Mouse (Mus musculus) T-helper 17 cell (primary cell): ENCODE measurements around the gene Ankmy1.

ENCODE experiments used
- in situ Hi-C, 2 experiments: fragments of 300-600 bp; cut with MboI, MseI; formaldehyde crosslinking; loops; 1 replicate in 1 of 2; 2 replicates in 1 of 2; pipeline ENCODE4 v1.15.1; 2025; ENCODE audit warnings: high pct_unique_total_duplicates in 2 of 2

The Ankmy1 gene

DNA sequence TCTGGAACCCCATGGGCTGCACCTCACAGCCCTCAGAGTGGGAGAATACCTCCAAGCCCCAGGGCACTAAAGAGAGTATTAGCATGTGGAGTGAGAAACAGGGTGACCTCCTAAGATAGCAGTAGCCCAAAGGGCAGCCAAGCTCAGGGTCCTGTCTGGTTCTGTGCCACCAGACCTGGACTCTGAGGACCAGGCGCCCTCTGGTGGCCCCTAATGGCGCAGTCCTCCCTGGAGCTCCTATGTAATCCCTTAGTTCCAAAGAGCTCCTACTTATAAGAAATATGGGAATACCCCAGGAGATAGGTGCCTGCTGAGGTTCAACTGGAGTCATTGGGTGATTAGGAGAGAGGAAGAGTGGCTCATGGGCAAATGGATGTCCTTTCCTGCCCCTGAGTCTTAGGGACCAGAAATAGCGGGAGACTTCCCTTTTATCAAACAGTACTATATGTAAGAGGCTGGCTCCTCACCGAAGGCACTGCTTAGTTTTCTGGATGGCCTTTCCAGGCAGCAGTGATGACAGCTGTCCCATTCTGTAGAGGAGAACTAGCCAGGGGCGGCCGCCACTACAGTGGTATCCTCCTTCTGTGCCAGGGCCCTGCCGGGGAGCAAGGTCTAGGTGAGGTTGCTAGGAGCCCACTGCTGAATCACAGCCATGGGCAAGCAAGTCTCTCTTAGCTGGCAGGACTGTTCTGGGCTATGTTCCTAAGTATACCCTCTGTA lies 68.6 kb downstream of the Ankmy1 start:
- in situ Hi-C loops = loop anchor here in 1 of 2 experiments (5.0 to 10.0 kb wide), 2 partner anchors 192 to 921 kb away; partner anchors contain the start of genes Atg4b, Cops9 and Thap4

DNA sequence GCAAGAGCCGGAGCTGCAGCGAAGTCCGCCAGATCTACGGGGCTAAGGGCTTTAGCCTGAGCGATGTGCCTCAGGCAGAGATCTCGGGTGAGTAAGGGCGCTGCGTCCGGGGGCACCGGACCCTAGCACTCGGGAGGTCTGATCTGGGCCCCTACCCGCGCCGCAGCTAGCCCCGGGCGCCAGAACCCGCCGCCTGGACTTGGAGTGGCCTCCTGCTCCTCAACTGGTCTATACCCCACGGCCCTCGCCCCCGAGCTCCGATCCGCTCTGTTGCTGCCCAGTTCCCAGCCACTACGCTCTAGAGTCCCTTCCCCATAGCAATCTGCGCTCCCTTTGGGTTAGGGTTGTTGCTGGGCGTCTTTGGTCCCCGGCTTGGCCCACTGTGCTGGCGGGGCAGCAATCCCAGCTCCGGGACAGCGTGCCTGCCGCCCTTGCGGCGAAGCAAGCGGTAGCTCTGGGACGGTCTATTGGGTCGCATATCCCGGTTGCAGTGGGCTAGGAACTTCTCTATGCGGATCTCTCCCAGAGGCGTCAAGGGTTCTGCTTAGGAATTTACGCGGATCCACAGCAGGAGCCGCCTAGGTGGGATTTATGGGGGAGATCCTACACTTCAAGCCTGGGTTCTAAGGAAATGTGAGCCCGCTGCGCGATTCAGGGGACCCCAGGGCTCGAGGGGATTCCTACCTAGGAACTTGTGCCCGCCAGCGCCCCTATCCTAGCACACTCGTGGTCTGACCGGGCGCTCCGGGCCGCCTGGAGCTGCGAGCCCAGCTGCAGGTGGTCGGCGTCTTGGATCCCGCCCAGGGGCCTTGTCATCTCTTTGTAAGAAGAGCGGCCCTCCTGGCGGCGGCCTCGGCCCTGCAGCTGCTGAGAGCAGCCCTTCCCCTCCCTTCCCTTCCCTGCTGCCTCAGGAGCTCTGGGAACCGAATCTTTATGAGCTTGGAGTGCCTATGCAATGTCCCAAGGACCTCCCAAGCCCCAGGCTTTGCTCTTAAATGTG lies 70.4 kb downstream of the Ankmy1 start:
- in situ Hi-C loops = loop anchor here in 1 of 2 experiments (5.0 to 10.0 kb wide), 2 partner anchors 190 to 922 kb away; partner anchors contain the start of genes Atg4b, Cops9 and Thap4

DNA sequence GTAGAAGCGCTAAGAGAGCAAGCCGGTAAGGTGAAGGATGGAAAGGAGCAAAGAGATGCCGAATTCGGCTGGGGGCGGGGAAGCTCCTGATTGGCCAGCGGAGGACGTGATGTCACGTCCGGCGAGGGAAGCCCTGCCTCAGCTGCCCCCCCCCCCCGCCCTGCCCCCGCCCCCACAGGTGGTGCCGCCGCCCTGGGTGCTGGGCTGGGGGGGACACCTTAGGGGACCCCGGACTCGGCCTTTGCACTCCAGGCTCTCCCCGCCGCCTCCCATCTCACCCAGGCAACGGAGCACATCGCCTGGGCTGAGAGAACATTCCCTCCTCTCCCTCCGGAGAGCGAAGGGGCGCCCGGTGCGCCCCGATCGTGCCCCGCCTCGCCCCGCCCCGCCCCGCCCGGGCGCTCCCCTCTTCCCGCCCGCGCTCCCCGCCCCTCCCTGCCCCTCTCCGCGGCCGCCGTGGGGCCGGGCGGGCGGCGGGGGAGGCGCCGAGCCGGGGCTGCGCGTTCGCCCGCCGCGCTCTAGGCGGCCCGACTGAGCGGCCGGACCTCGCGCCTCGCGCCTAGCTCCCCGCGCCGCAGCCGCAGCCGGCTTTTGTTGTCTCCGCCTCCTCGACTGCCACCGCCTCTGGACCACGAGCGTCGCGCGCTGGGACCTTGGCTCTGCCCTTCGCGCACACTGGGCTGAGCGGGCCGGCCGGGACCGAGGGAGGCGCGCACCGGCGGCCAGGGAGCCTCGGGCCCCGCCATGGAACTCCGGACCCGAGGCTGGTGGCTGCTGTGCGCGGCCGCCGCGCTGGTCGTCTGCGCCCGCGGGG lies 71.3 kb downstream of the Ankmy1 start, which contains the start of gene Gpc1:
TSS of gene Gpc1 (plus strand) at position 458 of the 814 bp plus-strand sequence.
- in situ Hi-C loops = loop anchor here in 1 of 2 experiments (5.0 to 10.0 kb wide), 2 partner anchors 189 to 923 kb away; partner anchors contain the start of genes Atg4b, Cops9 and Thap4

DNA sequence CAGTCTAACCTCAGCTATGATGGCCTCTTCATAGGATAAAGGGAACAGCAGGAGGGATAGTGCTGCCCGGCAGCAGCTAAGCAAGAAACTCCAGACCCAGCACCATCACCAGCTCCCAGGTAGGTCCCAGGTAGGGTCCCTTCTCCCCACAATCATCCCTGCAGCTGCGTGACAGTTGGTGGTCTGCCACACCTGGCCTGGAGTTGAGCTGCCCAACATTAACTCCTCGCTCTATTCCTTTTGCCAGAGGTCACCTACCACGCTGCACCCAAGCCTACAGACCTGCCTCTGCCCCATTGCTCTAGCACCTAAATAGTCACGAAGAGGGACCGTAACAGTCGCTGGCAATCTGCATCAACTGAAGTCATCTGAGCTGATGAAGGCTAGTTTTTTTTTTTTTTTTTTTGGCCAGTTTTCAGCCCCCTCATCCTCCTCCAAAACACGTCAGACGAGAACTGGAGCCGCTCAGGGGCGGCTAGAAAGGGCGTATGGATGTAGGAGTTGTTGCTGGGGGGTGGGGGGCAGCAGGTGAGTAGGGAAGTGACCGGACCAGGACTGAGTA lies 72.0 kb downstream of the Ankmy1 start:
- in situ Hi-C loops = loop anchor here in 1 of 2 experiments (5.0 to 10.0 kb wide), 2 partner anchors 188 to 924 kb away; partner anchors contain the start of genes Atg4b, Cops9 and Thap4

DNA sequence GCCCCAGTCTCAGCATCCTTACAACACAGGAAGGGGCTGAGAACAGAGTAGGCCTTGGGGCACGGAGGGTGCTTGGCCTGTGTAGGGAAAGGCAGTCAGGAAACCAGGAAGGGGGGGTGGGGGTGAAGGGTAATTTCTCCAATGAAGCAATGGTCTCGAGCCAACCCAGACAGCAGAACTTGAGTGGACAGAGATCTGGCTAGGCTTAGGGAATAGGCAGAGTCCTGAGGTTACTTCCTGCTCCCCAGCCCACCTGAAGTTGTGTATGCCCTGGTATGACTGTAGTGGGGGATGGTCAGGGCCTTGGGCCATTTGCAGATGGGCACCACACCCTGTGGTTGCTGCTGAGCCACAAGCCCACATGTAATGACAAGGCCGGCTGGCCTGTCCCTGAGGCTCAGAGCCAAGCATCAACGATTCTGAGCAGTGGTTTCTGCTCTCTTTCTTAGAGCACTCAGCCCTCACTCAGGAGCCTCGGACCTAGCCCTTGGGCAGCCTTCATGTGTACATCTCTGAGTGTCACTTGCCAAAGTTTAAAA lies 86.9 kb downstream of the Ankmy1 start:
- in situ Hi-C loops = no loop called here

DNA sequence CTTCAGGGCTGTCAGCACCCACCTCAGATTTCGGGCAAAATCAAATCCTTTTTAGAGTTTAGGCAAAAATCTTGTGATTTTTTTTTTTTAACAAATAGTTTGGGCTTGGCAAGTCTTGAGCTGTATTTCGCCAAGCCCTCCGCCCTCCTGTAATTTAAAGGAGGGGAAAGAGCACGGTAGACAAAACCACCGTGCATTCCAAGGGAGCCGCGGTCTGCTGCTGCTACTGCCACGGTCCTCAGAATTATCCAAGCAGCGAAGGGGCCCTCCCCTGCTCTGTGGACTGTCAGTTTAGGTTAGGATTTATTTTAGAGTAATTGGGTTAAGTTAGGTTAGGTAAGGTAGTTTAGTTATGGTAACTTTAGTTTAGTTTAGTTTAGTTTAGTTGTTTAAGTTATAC lies 87.6 kb downstream of the Ankmy1 start:
- in situ Hi-C loops = no loop called here

DNA sequence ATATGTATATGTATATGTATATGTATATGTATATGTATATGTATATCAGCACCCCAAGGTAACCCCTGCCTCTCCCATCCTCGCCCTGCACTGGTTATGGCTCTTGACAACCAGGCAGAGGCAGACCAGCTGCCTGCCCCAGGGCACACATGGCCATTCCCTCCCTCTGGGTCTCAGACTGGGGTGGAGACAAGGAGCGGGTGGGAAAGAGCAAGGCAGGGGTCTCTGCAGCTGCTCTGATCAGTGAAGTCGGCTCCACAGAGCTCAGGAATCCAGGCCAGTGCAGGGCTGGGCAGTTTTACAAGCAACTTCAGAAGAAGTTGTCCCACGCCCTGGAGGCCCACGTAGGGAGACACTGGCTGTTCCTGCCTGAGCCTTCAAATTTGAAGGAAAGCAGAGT lies 88.4 kb downstream of the Ankmy1 start:
- in situ Hi-C loops = no loop called here
